Mouse (Mus musculus) neural tube, postnatal 0 days (tissue): Measurements from ENCODE around the gene Btbd35f1. TPM values are rescaled to one million over a fixed set of nuclear protein-coding genes. Genes with fewer than 3 reads are reported as not detected.

ENCODE experiments used
- polyA plus RNA-seq: library from polyadenylated mRNA; unstranded; fragments of >200 nt; fragmentation: Nextera tagmentation; extraction: Ambion mirVana; gene quantifications from 2 replicates; pipeline ENCODE4 v1.2.1, GENCODE M21; 2015

Gene Btbd35f1
- polyA plus RNA-seq: not detected in 2 replicates

GRCm38 (mm10) chrX:32559755-32560154 lies at the start of gene Btbd35f1:
Btbd35f1 (plus strand) TSS chrX:32560055.

Other genes starting within 250 kb of the Btbd35f1 start
- gene Gm5926, start 90.7 kb downstream of the Btbd35f1 start, polyA plus RNA-seq: not detected in 2 replicates
- not detected in 2 replicates for gene Btbd35f21, start 166.1 kb downstream of the Btbd35f1 start, polyA plus RNA-seq